Mouse (Mus musculus) neural tube, embryonic 14.5 days (tissue): ENCODE results near the gene Btg3. TPM values are rescaled to one million over a fixed set of nuclear protein-coding genes. Genes with fewer than 3 reads are reported as not detected.

ENCODE experiments used
- ATAC-seq: fragments of 200-750 bp; cut with Nextera tagmentation; 2 replicates; pipeline ENCODE4 v1.8.0; 2017; ENCODE audit warnings: low read depth, mild to moderate bottlenecking, moderate TSS enrichment, moderate library complexity
- H3K27ac ChIP-seq: fragments of 300-500 bp; sonication (generic); 2 replicates; pipeline ENCODE4 v1.5.1; 2014; ENCODE audit warnings: low read depth, mild to moderate bottlenecking, control low read depth, low read length, moderate library complexity, mixed read lengths
- H3K27me3 ChIP-seq: fragments of 300-500 bp; sonication (generic); 2 replicates; pipeline ENCODE4 v1.6.1; 2014; ENCODE audit warnings: low read length; ENCODE audit not compliant: control insufficient read depth, insufficient read depth
- H3K36me3 ChIP-seq: fragments of 300-500 bp; sonication (generic); 2 replicates; pipeline ENCODE4 v1.6.1; 2014; ENCODE audit warnings: low read length, mixed read lengths; ENCODE audit not compliant: control insufficient read depth, insufficient read depth
- H3K4me1 ChIP-seq: fragments of 300-500 bp; sonication (generic); 2 replicates; pipeline ENCODE4 v1.6.1; 2014; ENCODE audit warnings: low read length; ENCODE audit not compliant: control insufficient read depth, insufficient read depth
- H3K4me2 ChIP-seq: fragments of 300-500 bp; sonication (generic); 2 replicates; pipeline ENCODE4 v1.6.1; 2014; ENCODE audit warnings: mild to moderate bottlenecking, low read depth, low read length, control low read depth
- H3K4me3 ChIP-seq: fragments of 300-500 bp; sonication (generic); 2 replicates; pipeline ENCODE4 v1.5.1; 2014; ENCODE audit warnings: low read depth, low read length, control low read depth, mixed read lengths
- H3K9ac ChIP-seq: fragments of 300-500 bp; sonication (generic); replicated peaks from 2 replicates; pipeline ENCODE4 v1.6.1; 2014; ENCODE audit warnings: low read depth, mild to moderate bottlenecking, control low read depth, low read length, mixed read lengths
- H3K9me3 ChIP-seq: fragments of 300-500 bp; sonication (generic); 2 replicates; pipeline ENCODE4 v1.6.1; 2016; ENCODE audit warnings: low read length; ENCODE audit not compliant: control insufficient read depth
- WGBS: fragments of 180-500 bp; shearing (Covaris S2); extraction: QIAGEN DNeasy Blood & Tissue Kit; methylation state at CpG from one replicate; pipeline ENCODE4 v1.1.7; 2014; 5-methylcytosine and 5-hydroxymethylcytosine counted together
- polyA plus RNA-seq: library from polyadenylated mRNA; unstranded; fragments of >200 nt; fragmentation: Nextera tagmentation; extraction: Ambion mirVana; gene quantifications from 2 replicates; pipeline ENCODE4 v1.2.1, GENCODE M21; 2014

Btg3 gene
- polyA plus RNA-seq, 1 experiment from 2014 or later, result 18.4 TPM

DNA sequence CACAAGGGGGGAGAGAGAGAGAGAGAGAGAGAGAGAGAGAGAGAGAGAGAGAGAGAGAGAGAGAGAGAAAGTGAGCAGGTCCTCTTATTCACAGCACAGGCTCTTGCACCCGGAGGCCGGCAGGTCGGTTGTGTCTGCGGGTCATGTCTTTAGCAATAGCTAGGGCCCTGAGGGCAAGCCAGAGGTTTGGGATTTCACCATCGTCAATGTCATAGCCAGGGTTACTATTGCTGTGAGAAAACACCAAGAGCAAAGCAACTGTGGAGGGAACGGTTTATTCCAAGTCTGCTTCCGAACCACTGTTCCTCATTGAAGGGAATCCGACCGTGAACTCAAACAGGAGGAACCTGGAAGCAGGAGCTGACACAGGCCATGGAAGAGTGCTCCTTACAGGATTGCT, 80.9 kb downstream of the Btg3 start:
- no peak overlapping the region for H3K4me3 ChIP-seq
- H3K4me2 ChIP-seq, result no peak overlapping the region
- H3K9me3 ChIP-seq, result no peaks in the 10 kb centered on the region
- no peak overlapping the region for H3K9ac ChIP-seq
- no peak overlapping the region for H3K27ac ChIP-seq
- H3K36me3 ChIP-seq, result no peaks in the 10 kb centered on the region
- 0 out of 2 replicates have a peak, but pooled peaks cover 3% of the 10 kb centered on the region for H3K4me1 ChIP-seq
- no peak for ATAC-seq
- no peaks in the 10 kb centered on the region for H3K27me3 ChIP-seq
- 83% methylated on average over 9 of the region's 9 CpGs for WGBS

DNA sequence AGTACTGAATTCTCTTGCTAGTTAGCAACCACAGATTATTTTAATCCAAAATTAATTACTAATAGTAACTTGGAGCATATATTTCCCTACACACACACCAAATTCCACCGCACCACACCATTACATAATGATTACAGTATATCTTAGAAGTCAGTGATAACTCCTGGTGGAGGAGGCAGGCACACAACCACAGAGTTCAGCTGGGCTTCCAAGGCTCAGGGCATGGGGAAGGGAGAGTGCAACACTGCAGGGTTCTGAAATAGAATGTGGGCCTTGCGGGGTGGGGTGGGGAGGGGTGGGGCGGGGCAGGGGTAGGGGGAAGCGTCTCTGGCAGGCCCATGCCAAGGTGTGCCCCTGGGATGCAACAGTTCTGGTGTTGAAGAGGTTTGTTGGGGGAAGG, 81.4 kb downstream of the Btg3 start:
- H3K36me3 ChIP-seq, result no peaks in the 10 kb centered on the region
- no peaks in the 10 kb centered on the region for H3K27me3 ChIP-seq
- 57% methylated on average over 4 of the region's 4 CpGs for WGBS
- H3K27ac ChIP-seq, result no peak overlapping the region
- H3K9ac ChIP-seq, result no peak overlapping the region
- no peaks in the 10 kb centered on the region for H3K9me3 ChIP-seq
- ATAC-seq, result no peak
- H3K4me1 ChIP-seq, result no peaks in the 10 kb centered on the region
- H3K4me3 ChIP-seq, result no peak overlapping the region
- H3K4me2 ChIP-seq, result no peak overlapping the region

DNA sequence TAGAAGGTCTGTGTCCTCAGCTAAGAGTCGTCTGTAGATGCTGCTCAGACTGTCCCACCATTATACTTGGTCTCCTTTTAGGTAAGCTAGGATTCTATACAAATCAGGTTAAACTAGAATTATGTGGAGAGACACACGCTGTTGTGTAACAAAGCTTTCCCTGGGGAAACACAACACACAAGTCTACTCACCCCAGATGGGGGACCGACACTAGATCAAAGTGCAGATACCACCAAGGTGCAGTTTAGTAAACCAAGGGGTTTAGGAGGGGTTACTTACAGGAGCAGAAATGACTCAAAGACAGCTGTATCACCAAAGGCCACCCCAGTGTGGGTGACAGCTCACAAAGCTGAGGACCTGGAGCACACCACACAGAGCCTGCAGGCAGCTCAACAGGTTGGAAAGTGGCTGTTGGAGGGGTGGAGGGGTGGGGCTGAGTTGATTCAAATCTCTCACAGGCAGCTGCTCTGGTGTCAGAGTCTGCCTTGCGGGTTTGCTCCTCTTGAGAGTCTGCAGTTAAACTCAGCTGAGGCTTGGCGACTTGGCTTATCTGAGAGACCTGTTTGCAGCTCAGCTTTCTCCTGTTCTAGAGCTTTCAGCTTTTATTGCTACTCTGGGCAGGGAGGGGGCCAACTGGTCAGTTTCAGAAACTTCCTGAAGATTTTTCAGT, 82.3 kb downstream of the Btg3 start:
- no peak overlapping the region for H3K9ac ChIP-seq
- no peak overlapping the region for H3K4me3 ChIP-seq
- H3K4me1 ChIP-seq, result no peaks in the 10 kb centered on the region
- no peaks in the 10 kb centered on the region for H3K9me3 ChIP-seq
- H3K4me2 ChIP-seq, result no peak overlapping the region
- no peaks in the 10 kb centered on the region for H3K36me3 ChIP-seq
- 54% methylated on average over 5 of the region's 5 CpGs for WGBS
- H3K27ac ChIP-seq, result no peak overlapping the region
- no peaks in the 10 kb centered on the region for H3K27me3 ChIP-seq
- ATAC-seq, result no peak

DNA sequence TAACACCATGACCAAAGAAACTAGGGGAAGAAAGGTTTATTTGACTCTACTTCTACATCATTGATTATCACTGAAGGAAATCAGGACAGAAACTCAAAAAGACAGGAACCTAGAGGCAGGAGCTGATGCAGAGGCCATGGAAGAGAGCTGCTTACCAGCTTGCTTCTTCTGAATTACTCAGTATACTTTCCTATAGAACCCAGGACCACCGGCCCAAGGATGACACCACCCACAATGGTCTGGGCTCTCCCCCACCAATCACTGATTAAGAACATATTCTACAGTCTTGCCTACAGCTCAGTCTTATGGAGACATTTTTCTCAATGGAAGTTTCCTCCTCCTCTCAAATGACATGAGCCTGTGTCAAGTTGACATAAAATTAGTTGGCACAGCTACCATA, 82.9 kb downstream of the Btg3 start:
- Histone ChIP-seq H3K4me2 (no peak overlapping the region), H3K9ac (no peak overlapping the region), H3K9me3 (no peaks in the 10 kb centered on the region), H3K4me1 (no peaks in the 10 kb centered on the region), H3K27me3 (no peaks in the 10 kb centered on the region), H3K27ac (no peak overlapping the region), H3K36me3 (no peaks in the 10 kb centered on the region), H3K4me3 (no peak overlapping the region)
- WGBS, result 78% methylated on average over 1 of the region's 1 CpGs
- no peak for ATAC-seq

DNA sequence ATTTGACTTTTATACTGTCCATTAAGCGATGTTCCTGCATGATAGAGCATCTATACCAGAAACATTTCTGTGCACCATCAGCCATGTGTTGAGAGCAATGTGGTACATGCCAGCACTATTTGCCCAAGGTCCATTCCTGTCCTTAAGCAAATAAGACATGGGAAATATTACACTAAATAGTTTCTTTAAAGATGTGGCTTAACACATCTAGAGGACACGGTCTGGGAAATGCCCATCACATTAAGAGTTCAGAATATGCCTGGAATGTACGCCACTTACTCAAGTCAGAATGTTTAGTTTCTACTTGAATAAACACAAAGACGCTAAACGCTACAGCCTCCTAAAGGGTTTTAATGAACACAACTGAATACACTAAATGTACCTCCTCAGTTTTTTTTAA, 93.8 kb downstream of the Btg3 start:
- no peaks in the 10 kb centered on the region for H3K36me3 ChIP-seq
- no peak overlapping the region for H3K9ac ChIP-seq
- no peaks in the 10 kb centered on the region for H3K27me3 ChIP-seq
- H3K27ac ChIP-seq, result no peak overlapping the region
- no peak overlapping the region for H3K4me2 ChIP-seq
- no peaks in the 10 kb centered on the region for H3K9me3 ChIP-seq
- no peak overlapping the region for H3K4me3 ChIP-seq
- 84% methylated on average over 5 of the region's 5 CpGs for WGBS
- no peaks in the 10 kb centered on the region for H3K4me1 ChIP-seq
- no peak for ATAC-seq

Other genes starting within 250 kb of the Btg3 start
- gene Cxadr, start 75.7 kb downstream of the Btg3 start, polyA plus RNA-seq, result 99.4 and 115 TPM in 2 replicates
- 7.1 and 8.2 TPM in 2 replicates for gene D16Ertd472e, start 199.5 kb upstream of the Btg3 start, polyA plus RNA-seq